Mouse (Mus musculus) MEL (cell line): ENCODE results near the gene Gm49394. TPM values are rescaled to one million over a fixed set of nuclear protein-coding genes. Genes with fewer than 3 reads are reported as not detected.

Experiments used
- DNase-seq: peaks from one replicate; pipeline ENCODE4 v3.0.0; 2011; ENCODE audit warnings: low read depth, low spot score
- H3K27ac ChIP-seq: 2 replicates; pipeline ENCODE4 v1.5.1; 2012; ENCODE audit warnings: low read depth, mild to moderate bottlenecking, control low read depth, low read length, moderate library complexity; ENCODE audit not compliant: control insufficient read depth
- H3K27me3 ChIP-seq, 2 experiments: fragments of 150-350 bp in 1 of 2; sonication (generic) in 1 of 2; 2 replicates each; pipeline ENCODE4 v1.6.1; 2012; ENCODE audit warnings: low read length in 2 of 2, mild to moderate bottlenecking in 2 of 2, improper control_type of control experiment in 1 of 2, moderate library complexity in 1 of 2; ENCODE audit not compliant: insufficient read depth in 2 of 2, control insufficient read depth in 1 of 2
- H3K36me3 ChIP-seq, 2 experiments: 2 replicates each; pipeline ENCODE4 v1.6.1; 2012 to 2014; ENCODE audit warnings: low read length in 2 of 2, improper control_type of control experiment in 1 of 2, inconsistent platforms in 1 of 2, mild to moderate bottlenecking in 1 of 2; ENCODE audit not compliant: insufficient read depth in 2 of 2, control insufficient read depth in 1 of 2
- H3K4me1 ChIP-seq, 2 experiments: fragments of 150-350 bp in 1 of 2; sonication (generic) in 1 of 2; 2 replicates each; pipeline ENCODE4 v1.6.1; 2012; ENCODE audit warnings: low read length in 2 of 2, improper control_type of control experiment in 1 of 2, mild to moderate bottlenecking in 1 of 2; ENCODE audit not compliant: insufficient read depth in 2 of 2, control insufficient read depth in 1 of 2
- H3K4me3 ChIP-seq, 2 experiments: fragments of 150-350 bp in 1 of 2; sonication (generic) in 1 of 2; 2 replicates each; pipeline ENCODE4 v1.5.1; 2012; ENCODE audit warnings: low read depth in 2 of 2, low read length in 2 of 2, mild to moderate bottlenecking in 2 of 2, moderate library complexity in 2 of 2, control low read depth in 1 of 2, improper control_type of control experiment in 1 of 2; ENCODE audit not compliant: control insufficient read depth in 1 of 2, insufficient read depth in 1 of 2
- H3K79me2 ChIP-seq: 2 replicates; pipeline ENCODE4 v1.6.1; 2012; ENCODE audit warnings: mild to moderate bottlenecking, low read length, moderate library complexity; ENCODE audit not compliant: control insufficient read depth, poor library complexity, insufficient read depth
- H3K9ac ChIP-seq: 2 replicates; pipeline ENCODE4 v1.6.1; 2012; ENCODE audit warnings: low read depth, mild to moderate bottlenecking, control low read depth, low read length, moderate library complexity; ENCODE audit not compliant: control insufficient read depth, poor library complexity, severe bottlenecking
- H3K9me3 ChIP-seq: fragments of 150-350 bp; sonication (generic); replicated peaks from 2 replicates; pipeline ENCODE4 v1.6.1; 2012; ENCODE audit warnings: mild to moderate bottlenecking, low read length, improper control_type of control experiment, moderate library complexity; ENCODE audit not compliant: insufficient read depth
- EP300 ChIP-seq, 2 experiments: IDR thresholded peaks; 2 replicates each; pipeline ENCODE4 v1.6.1; 2011; ENCODE audit warnings: improper control_type of control experiment in 2 of 2, low read length in 2 of 2, low read depth in 1 of 2, mild to moderate bottlenecking in 1 of 2
- HCFC1 ChIP-seq: IDR thresholded peaks from 2 replicates; pipeline ENCODE4 v1.6.1; 2012; ENCODE audit warnings: low read depth, mild to moderate bottlenecking, inconsistent platforms, low read length, improper control_type of control experiment, moderate library complexity
- JUND ChIP-seq: IDR thresholded peaks from 2 replicates; pipeline ENCODE4 v1.6.1; 2011; ENCODE audit warnings: low read depth, mild to moderate bottlenecking, improper control_type of control experiment, low read length
- KAT2A ChIP-seq: conservative IDR thresholded peaks from 2 replicates; pipeline ENCODE4 v1.6.1; 2012; ENCODE audit warnings: low read depth, low read length, improper control_type of control experiment, inconsistent platforms
- MAFK ChIP-seq: IDR thresholded peaks from 2 replicates; pipeline ENCODE4 v1.6.1; 2011; ENCODE audit warnings: low read depth, mild to moderate bottlenecking, low read length, improper control_type of control experiment, borderline replicate concordance
- MXI1 ChIP-seq: IDR thresholded peaks from 2 replicates; pipeline ENCODE4 v1.6.1; 2011; ENCODE audit warnings: mild to moderate bottlenecking, low read depth, low read length, improper control_type of control experiment
- POLR2AphosphoS2 ChIP-seq: IDR thresholded peaks from 2 replicates; pipeline ENCODE4 v1.6.1; 2011; ENCODE audit warnings: low read length, improper control_type of control experiment
- RAD21 ChIP-seq: IDR thresholded peaks from 2 replicates; pipeline ENCODE4 v1.6.1; 2011; ENCODE audit warnings: mild to moderate bottlenecking, low read depth, low read length, improper control_type of control experiment
- RCOR1 ChIP-seq: IDR thresholded peaks from 2 replicates; pipeline ENCODE4 v1.6.1; 2012; ENCODE audit warnings: low read depth, mild to moderate bottlenecking, inconsistent platforms, low read length, improper control_type of control experiment
- SMC3 ChIP-seq: IDR thresholded peaks from 2 replicates; pipeline ENCODE4 v1.6.1; 2011; ENCODE audit warnings: low read depth, low read length, improper control_type of control experiment
- TBP ChIP-seq: IDR thresholded peaks from 2 replicates; pipeline ENCODE4 v1.8.0; 2011; ENCODE audit warnings: low read depth, low read length, improper control_type of control experiment
- TCF12 ChIP-seq: IDR thresholded peaks from 2 replicates; pipeline ENCODE4 v1.6.1; 2014; ENCODE audit warnings: low read depth, mild to moderate bottlenecking, inconsistent platforms, low read length, improper control_type of control experiment, moderate library complexity
- UBTF ChIP-seq: IDR thresholded peaks from 2 replicates; pipeline ENCODE4 v1.6.1; 2012; ENCODE audit warnings: low read depth, mild to moderate bottlenecking, inconsistent platforms, low read length, improper control_type of control experiment, moderate library complexity, borderline replicate concordance; ENCODE audit not compliant: insufficient read depth
- ZMIZ1 ChIP-seq: IDR thresholded peaks from 2 replicates; pipeline ENCODE4 v1.6.1; 2012; ENCODE audit warnings: low read depth, mild to moderate bottlenecking, inconsistent platforms, low read length, improper control_type of control experiment, moderate library complexity
- polyA plus RNA-seq, 2 experiments: library from polyadenylated mRNA; stranded (reverse) in 1 of 2; unstranded in 1 of 2; fragments of >175 nt in 1 of 2; fragments of >200 nt in 1 of 2; gene quantifications; 2 replicates each; pipeline versions ENCODE4 v1.2.1 to v1.2.4; 2012; ENCODE audit warnings: low replicate concordance in 2 of 2, low read depth in 1 of 2; ENCODE audit not compliant: insufficient read length in 2 of 2, insufficient read depth in 1 of 2, missing spikeins in 1 of 2
- total RNA-seq: library from RNA; depleted of rRNA; stranded (reverse); fragments of 300-350 nt; gene quantifications from 2 replicates; pipeline ENCODE4 v1.2.3, GENCODE M21; 2012

Gene Gm49394
- total and polyA plus RNA-seq, 3 experiments: not detected

- Histone ChIP-seq H3K79me2 (no peaks in the 10 kb centered on the region), H3K36me3 (no peaks in the 10 kb centered on the region), H3K4me3 (no peak overlapping the region), H3K9me3 (no peaks in the 10 kb centered on the region), H3K4me1 (no peaks in the 10 kb centered on the region), H3K9ac (no peak overlapping the region), H3K27ac (no peak overlapping the region), H3K27me3 (no peaks in the 10 kb centered on the region; a peak in 1 of 4 replicates)
- DNase-seq: no peak
- TF ChIP-seq TBP: no peak
- TF ChIP-seq RCOR1: no peak
- no peak for TF ChIP-seq MXI1
- no peak for TF ChIP-seq HCFC1
These were observed 39.1 kb downstream of the Gm49394 start for GRCm38 (mm10) chr7:142630691-142631090.

- TF ChIP-seq ZMIZ1 (no peak), SMC3 (no peak)
- no peak for DNase-seq
- H3K4me1 ChIP-seq: no peaks in the 10 kb centered on the region
- no peaks in the 10 kb centered on the region for H3K9me3 ChIP-seq
- no peaks in the 10 kb centered on the region for H3K79me2 ChIP-seq
- no peaks in the 10 kb centered on the region for H3K36me3 ChIP-seq
- H3K9ac ChIP-seq: no peak overlapping the region
- H3K4me3 ChIP-seq: no peak overlapping the region
- no peak overlapping the region for H3K27ac ChIP-seq
- no peaks in the 10 kb centered on the region; a peak in 1 of 4 replicates for H3K27me3 ChIP-seq
These were observed 39.9 kb downstream of the Gm49394 start for GRCm38 (mm10) chr7:142629806-142630205.

- H3K9ac ChIP-seq: no peak overlapping the region
- no peaks in the 10 kb centered on the region for H3K27me3 ChIP-seq
- H3K4me1 ChIP-seq: no peaks in the 10 kb centered on the region
- H3K27ac ChIP-seq: no peak overlapping the region
- TF ChIP-seq POLR2AphosphoS2: no peak
- no peak for TF ChIP-seq MAFK
- no peak for TF ChIP-seq EP300 (IDR thresholded peaks at IDR 0.05; ENCODE audit: low read depth in 1 of 2, low read length in 2 of 2)
- TF ChIP-seq UBTF: no peak
- no peaks in the 10 kb centered on the region for H3K36me3 ChIP-seq
- no peaks in the 10 kb centered on the region for H3K79me2 ChIP-seq
- no peak overlapping the region for H3K4me3 ChIP-seq
- no peaks in the 10 kb centered on the region for H3K9me3 ChIP-seq
- DNase-seq: no peak
These were observed 47.6 kb downstream of the Gm49394 start for GRCm38 (mm10) chr7:142622180-142622579.

- Histone ChIP-seq H3K79me2 (no peaks in the 10 kb centered on the region), H3K9me3 (no peaks in the 10 kb centered on the region), H3K9ac (no peak overlapping the region), H3K36me3 (no peaks in the 10 kb centered on the region), H3K4me1 (peaks cover 2 to 9% of the 10 kb centered on the region in 2 experiments; a peak in 2 of 4 replicates), H3K27me3 (no peaks in the 10 kb centered on the region), H3K27ac (no peak overlapping the region)
- DNase-seq: no peak
- TF ChIP-seq RAD21 (no peak), JUND (no peak), KAT2A (no peak), TCF12 (no peak)
- TF ChIP-seq, all 39 proteins: peak for 0
- no peak overlapping the region for H3K4me3 ChIP-seq
These were observed 56.7 kb downstream of the Gm49394 start for GRCm38 (mm10) chr7:142613077-142613476.
